ENCODE assay signal across 13 mouse cellular contexts in the genomic region with DNA sequence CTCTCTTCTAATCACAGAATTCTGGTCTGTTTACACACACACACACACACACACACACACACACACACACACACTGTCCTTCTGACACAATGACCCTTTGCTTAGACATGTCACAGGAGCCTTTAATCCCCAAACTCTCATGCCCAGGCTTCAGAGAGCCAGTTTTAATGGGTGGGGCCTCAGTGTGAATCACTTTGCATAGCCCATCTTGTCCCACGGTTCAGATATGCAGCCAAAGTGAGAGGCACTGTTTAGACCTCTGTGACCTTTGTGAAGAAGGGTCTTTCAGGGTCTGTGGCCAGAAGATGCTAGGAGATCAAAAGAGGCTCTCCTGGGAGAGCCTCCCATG.
A peak's percentile ranks its signal among the peaks of the same experiment; 100 is the strongest.
DNase-seq lines count a peak whose midpoint lies in the region; ATAC-seq and TF ChIP-seq lines count a peak whose summit lies in the region.
"Had no signal": no experiment of that assay in that cellular context is flagged by ENCODE, and none has a peak within 500 bp of the region (broad histone marks: within the 10 kb centered on the region; RNA-seq: fewer than 3 reads in every experiment).

No protein-coding gene starts in this region.

- WGBS in kidney, embryonic 14.5 days, result 14% methylated on average over 1 of the region's 1 CpGs

- H3K9me3 ChIP-seq in kidney, embryonic 14.5 days (ENCODE audit: control insufficient read depth, low read length), result no peaks in the 10 kb centered on the region
- H3K9me3 ChIP-seq: neural tube, embryonic 12.5 days had no signal

- no peak overlapping the region for H3K9ac ChIP-seq in kidney, embryonic 14.5 days (ENCODE audit: low read depth, low read length)
- H3K9ac ChIP-seq: neural tube, embryonic 12.5 days had no signal

- no peak for TF ChIP-seq CTCF in gastrocnemius, adult 2 months (IDR thresholded peaks at IDR 0.05)
- TF ChIP-seq CTCF in embryonic fibroblast, embryonic 13.5 days (IDR thresholded peaks at IDR 0.05; ENCODE audit: borderline replicate concordance, insufficient read depth, low read length), result no peak

- no peak for ATAC-seq in kidney, embryonic 14.5 days (ENCODE audit: low FRiP score, low TSS enrichment)

- peaks cover 69% of the 10 kb centered on the region for H3K4me1 ChIP-seq in kidney, embryonic 14.5 days (ENCODE audit: control insufficient read depth, insufficient read depth, low read length)
- H3K4me1 ChIP-seq in embryonic fibroblast, embryonic 13.5 days (ENCODE audit: control insufficient read depth, insufficient read depth, low read length), result peaks cover 39% of the 10 kb centered on the region

- no peaks in the 10 kb centered on the region; the same call in 1 of the 2 replicates for H3K36me3 ChIP-seq in kidney, embryonic 14.5 days (ENCODE audit: control insufficient read depth, insufficient read depth, low read length)
- H3K36me3 ChIP-seq: neural tube, embryonic 12.5 days had no signal

- no peak overlapping the region for H3K4me2 ChIP-seq in kidney, embryonic 14.5 days (replicated peaks; ENCODE audit: low read depth, low read length)
- H3K4me2 ChIP-seq: neural tube, embryonic 12.5 days had no signal

- H3K4me3 ChIP-seq in gastrocnemius, adult 2 months, result no peak overlapping the region
- H3K4me3 ChIP-seq in kidney, embryonic 14.5 days (ENCODE audit: low read length), result no peak overlapping the region
- no peak overlapping the region for H3K4me3 ChIP-seq in embryonic fibroblast, embryonic 13.5 days (ENCODE audit: insufficient read depth, low read length)
- H3K4me3 ChIP-seq: neural tube, embryonic 12.5 days had no signal

- peak overlapping the region; percentile 77 for H3K27ac ChIP-seq in gastrocnemius, adult 2 months
- peak overlapping the region; percentile 51; the same call in 1 of the 2 replicates for H3K27ac ChIP-seq in kidney, embryonic 14.5 days (ENCODE audit: low read depth, low read length)
- peak overlapping the region; percentile 92 for H3K27ac ChIP-seq in embryonic fibroblast, embryonic 13.5 days (ENCODE audit: insufficient read depth, low read length)
- H3K27ac ChIP-seq: neural tube, embryonic 12.5 days had no signal

- intact Hi-C loops in gastrocnemius, adult 2 months (cut with DNase I), result loop anchor here (5.0 kb wide), 1 partner anchor 39 kb away; no protein-coding TSS in a partner anchor
- intact Hi-C loops in gastrocnemius, postnatal 36 days (cut with DNase I), result loop anchor here (5.0 kb wide), 1 partner anchor 34 kb away; no protein-coding TSS in a partner anchor

- no peak for DNase-seq in gastrocnemius, adult 2 months
- DNase-seq in gastrocnemius, postnatal 36 days, result no peak
- DNase-seq in kidney, adult 9 months, result no peak
- DNase-seq in 3T3-L1 (ENCODE audit: low read depth, low spot score), result peak; percentile 57
- DNase-seq in ovary, adult 18-20 months (ENCODE audit: low spot score), result no peak
- no peak for DNase-seq in spleen, adult 12 weeks (ENCODE audit: low spot score)
- DNase-seq: cerebellum, adult 11 months; kidney, adult 11 months; layer of hippocampus, adult 9-11 months; midbrain, embryonic 14.5 days had no signal

- H3K27me3 ChIP-seq in kidney, embryonic 14.5 days (ENCODE audit: control insufficient read depth, insufficient read depth, low read length), result no peaks in the 10 kb centered on the region
- H3K27me3 ChIP-seq: neural tube, embryonic 12.5 days had no signal

- no peak for TF ChIP-seq POLR2A in embryonic fibroblast, embryonic 13.5 days (IDR thresholded peaks at IDR 0.05; ENCODE audit: low read depth, low read length)
